Mouse (Mus musculus) lung, postnatal 0 days (tissue): ENCODE data around the gene Zfp324.

ENCODE experiments used
- CTCF ChIP-seq: IDR thresholded peaks from 2 replicates; pipeline ENCODE4 v1.5.1; 2016; ENCODE audit warnings: antibody characterized with exemption, mild to moderate bottlenecking
- EP300 ChIP-seq: IDR thresholded peaks from 2 replicates; pipeline ENCODE4 v1.6.1; 2016; ENCODE audit warnings: antibody characterized with exemption, mild to moderate bottlenecking, control low read depth

GRCm38 (mm10) chr7:12965678-12966091 is at the start of gene Zfp324:
- no peak for TF ChIP-seq CTCF
- no peak for TF ChIP-seq EP300
